Mouse (Mus musculus) midbrain, embryonic 12.5 days (tissue): ENCODE results near the gene Ifitm6. TPM values are rescaled to one million over a fixed set of nuclear protein-coding genes. Genes with fewer than 3 reads are reported as not detected.

Source experiments
- ATAC-seq: fragments of 200-750 bp; cut with Nextera tagmentation; 2 replicates; pipeline ENCODE4 v1.8.0; 2017; ENCODE audit warnings: low read depth, moderate TSS enrichment, moderate library complexity; ENCODE audit not compliant: low FRiP score
- H3K27ac ChIP-seq: fragments of 300-500 bp; sonication (generic); replicated peaks from 2 replicates; pipeline ENCODE4 v1.5.1; 2016; ENCODE audit warnings: mild to moderate bottlenecking
- H3K27me3 ChIP-seq: fragments of 300-500 bp; sonication (generic); 2 replicates; pipeline ENCODE4 v1.6.1; 2016; ENCODE audit warnings: mild to moderate bottlenecking
- H3K36me3 ChIP-seq: fragments of 300-500 bp; sonication (generic); 2 replicates; pipeline ENCODE4 v1.6.1; 2016
- H3K4me1 ChIP-seq: fragments of 300-500 bp; sonication (generic); 2 replicates; pipeline ENCODE4 v1.6.1; 2016
- H3K4me2 ChIP-seq: fragments of 300-500 bp; sonication (generic); replicated peaks from 2 replicates; pipeline ENCODE4 v1.6.1; 2016; ENCODE audit warnings: mild to moderate bottlenecking, moderate library complexity
- H3K4me3 ChIP-seq: fragments of 300-500 bp; sonication (generic); 2 replicates; pipeline ENCODE4 v1.5.1; 2016; ENCODE audit warnings: mild to moderate bottlenecking
- H3K9ac ChIP-seq: fragments of 300-500 bp; sonication (generic); replicated peaks from 2 replicates; pipeline ENCODE4 v1.6.1; 2016; ENCODE audit warnings: mild to moderate bottlenecking, moderate library complexity
- H3K9me3 ChIP-seq: fragments of 300-500 bp; sonication (generic); 2 replicates; pipeline ENCODE4 v1.6.1; 2016; ENCODE audit warnings: mild to moderate bottlenecking
- WGBS: fragments of 180-500 bp; shearing (Covaris S2); methylation state at CpG from one replicate; pipeline ENCODE4 v1.1.7; 2016; 5-methylcytosine and 5-hydroxymethylcytosine counted together
- polyA plus RNA-seq: library from polyadenylated mRNA; unstranded; fragments of >200 nt; fragmentation: Nextera tagmentation; extraction: Ambion mirVana; gene quantifications from 2 replicates; pipeline ENCODE4 v1.2.1, GENCODE M21; 2016

The Ifitm6 gene
- polyA plus RNA-seq, 1 experiment from 2014 or later = 0.29 TPM

DNA sequence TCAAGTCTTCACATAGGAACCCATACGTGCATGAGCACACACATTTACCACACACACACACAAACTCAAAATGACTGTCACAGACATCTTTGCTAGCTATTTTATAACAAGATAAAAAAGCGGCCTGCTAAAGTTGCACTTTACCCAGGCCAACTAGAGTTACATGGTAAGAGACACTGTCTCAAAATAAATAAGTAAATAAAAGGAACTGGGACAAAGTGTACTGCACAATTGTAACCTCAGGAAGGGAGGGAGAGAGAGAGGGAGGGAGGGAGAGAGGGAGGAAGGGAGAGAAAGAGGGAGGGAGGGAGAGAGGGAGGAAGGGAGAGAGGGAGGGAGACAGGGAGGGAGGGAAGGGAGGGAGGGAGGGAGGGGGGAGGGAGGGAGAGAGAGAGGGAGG, 34.7 kb upstream of the Ifitm6 start:
- no peaks in the 10 kb centered on the region; the same call in 1 of the 2 replicates for H3K9me3 ChIP-seq
- ATAC-seq = no peak
- H3K4me1 ChIP-seq = peaks cover 10% of the 10 kb centered on the region
- H3K9ac ChIP-seq = no peak overlapping the region
- peaks cover 3% of the 10 kb centered on the region; the same call in 1 of the 2 replicates for H3K36me3 ChIP-seq
- H3K4me2 ChIP-seq = no peak overlapping the region
- no peak overlapping the region for H3K4me3 ChIP-seq
- 0 out of 2 replicates have a peak, but pooled peaks cover 2% of the 10 kb centered on the region for H3K27me3 ChIP-seq
- no peak overlapping the region for H3K27ac ChIP-seq
- 89% methylated on average over 2 of the region's 2 CpGs for WGBS

DNA sequence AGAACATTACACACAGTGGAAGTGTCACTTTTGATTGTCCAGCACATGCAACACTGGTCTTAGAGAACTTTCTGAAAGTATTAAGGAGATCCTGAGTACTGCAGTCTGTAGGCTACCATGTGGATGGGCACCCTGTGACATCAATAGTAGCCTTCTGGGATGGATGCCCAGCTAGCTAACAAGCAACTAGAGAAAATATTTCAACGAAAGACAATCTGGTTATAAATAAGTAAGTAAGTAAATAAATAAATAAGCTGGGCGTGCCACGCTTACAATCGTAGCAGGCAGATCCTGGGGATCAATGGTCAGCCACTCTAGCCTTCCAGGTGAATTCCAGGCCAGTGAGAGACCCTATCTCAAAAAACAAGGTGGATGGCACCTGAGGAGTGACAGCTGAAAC, 34.3 kb upstream of the Ifitm6 start:
- Histone ChIP-seq H3K36me3 (peaks cover 3% of the 10 kb centered on the region; the same call in 1 of the 2 replicates), H3K27ac (no peak overlapping the region), H3K27me3 (0 out of 2 replicates have a peak, but pooled peaks cover 5% of the 10 kb centered on the region), H3K4me2 (no peak overlapping the region), H3K9me3 (no peaks in the 10 kb centered on the region; the same call in 1 of the 2 replicates), H3K9ac (no peak overlapping the region), H3K4me1 (peaks cover 13% of the 10 kb centered on the region), H3K4me3 (no peak overlapping the region)
- WGBS = 92% methylated on average over 4 of the region's 4 CpGs
- no peak for ATAC-seq

- no peak overlapping the region for H3K4me3 ChIP-seq
- 74% methylated on average over 17 of the region's 17 CpGs for WGBS
- H3K27me3 ChIP-seq = 0 out of 2 replicates have a peak, but pooled peaks cover 5% of the 10 kb centered on the region
- H3K36me3 ChIP-seq = peaks cover 3% of the 10 kb centered on the region; the same call in 1 of the 2 replicates
- peaks cover 13% of the 10 kb centered on the region for H3K4me1 ChIP-seq
- ATAC-seq = no peak
- H3K9me3 ChIP-seq = no peaks in the 10 kb centered on the region; the same call in 1 of the 2 replicates
- no peak overlapping the region for H3K4me2 ChIP-seq
- H3K9ac ChIP-seq = no peak overlapping the region
- no peak overlapping the region for H3K27ac ChIP-seq
Observed at GRCm38 (mm10) chr7:141051060-141051685, 33.4 kb upstream of the Ifitm6 start.

DNA sequence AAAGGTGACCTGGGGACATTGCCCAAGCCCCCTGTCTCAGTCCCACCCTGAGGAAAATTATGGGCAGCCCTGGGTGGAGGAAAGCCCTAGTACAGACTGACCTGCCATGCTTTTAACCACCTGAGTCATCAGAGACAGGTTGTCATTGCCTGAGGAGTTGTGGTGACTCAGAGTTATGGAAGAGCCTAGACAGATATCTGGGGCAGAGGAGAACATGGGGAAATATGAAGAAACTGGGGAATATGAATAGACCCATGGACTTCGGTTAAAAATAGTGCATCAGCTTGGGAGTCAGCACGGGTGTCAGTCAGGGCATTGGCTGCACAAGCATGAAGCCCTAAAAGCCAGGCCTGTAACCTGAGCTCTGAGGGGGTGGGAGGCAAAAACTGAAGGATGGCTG, 31.6 kb upstream of the Ifitm6 start:
- H3K27me3 ChIP-seq = 0 out of 2 replicates have a peak, but pooled peaks cover 5% of the 10 kb centered on the region
- no peak overlapping the region for H3K9ac ChIP-seq
- no peaks in the 10 kb centered on the region for H3K9me3 ChIP-seq
- H3K4me3 ChIP-seq = no peak overlapping the region
- ATAC-seq = no peak
- 91% methylated on average over 2 of the region's 2 CpGs for WGBS
- no peak overlapping the region for H3K27ac ChIP-seq
- H3K4me1 ChIP-seq = peaks cover 13% of the 10 kb centered on the region
- H3K36me3 ChIP-seq = no peaks in the 10 kb centered on the region
- no peak overlapping the region for H3K4me2 ChIP-seq

DNA sequence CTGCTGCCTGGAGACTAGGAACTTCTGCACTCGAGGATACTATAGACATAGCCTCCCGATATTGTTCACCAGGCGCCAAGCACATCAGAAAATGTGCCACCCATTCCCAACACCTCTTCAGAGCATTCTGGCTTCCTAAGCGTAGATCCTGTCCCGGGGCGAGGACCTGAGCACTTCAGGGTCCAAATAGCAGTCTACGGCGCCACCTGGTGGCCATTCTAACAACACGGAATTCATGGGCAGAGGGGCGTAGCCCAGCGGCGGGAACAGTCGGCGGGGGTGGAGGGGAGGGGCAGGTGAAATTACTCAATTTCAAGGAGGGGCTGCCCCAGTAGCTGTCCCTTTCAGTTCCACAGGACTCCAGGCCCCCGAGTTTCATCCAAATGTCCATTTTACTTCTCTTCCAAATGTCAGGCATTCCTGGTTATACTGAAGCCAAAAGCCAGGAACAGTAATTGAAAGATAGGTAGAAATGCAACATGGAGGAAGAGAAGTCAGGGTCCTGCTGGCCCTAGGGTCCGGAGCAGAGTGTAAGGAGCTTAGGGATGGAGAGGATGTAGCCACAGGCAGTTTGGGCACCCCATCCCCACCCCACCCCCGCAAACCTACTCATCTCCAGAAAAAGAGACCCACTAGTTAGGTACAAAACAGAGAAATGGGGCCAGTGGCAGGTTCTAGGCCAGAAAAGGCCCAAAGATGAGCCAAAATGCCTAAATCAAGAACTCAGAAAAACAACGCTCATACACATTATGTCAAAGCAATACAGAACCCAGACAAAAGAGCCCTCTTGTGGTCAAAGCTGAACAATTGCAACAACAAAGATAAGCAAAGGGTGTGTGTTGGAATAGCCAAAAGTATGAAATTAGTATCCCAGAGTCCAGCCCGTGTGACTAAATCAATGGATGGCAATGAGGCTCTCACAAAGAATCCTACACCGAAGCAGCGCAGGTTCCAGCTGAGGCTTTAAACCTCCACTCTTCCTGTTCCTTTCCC, 30.8 kb upstream of the Ifitm6 start:
- Histone ChIP-seq H3K9ac (peak overlapping the region; percentile 43; the same call in 1 of the 2 replicates), H3K4me3 (peak overlapping the region; percentile 36), H3K9me3 (no peaks in the 10 kb centered on the region), H3K4me1 (peaks cover 13% of the 10 kb centered on the region), H3K27ac (no peak overlapping the region), H3K27me3 (0 out of 2 replicates have a peak, but pooled peaks cover 5% of the 10 kb centered on the region), H3K36me3 (no peaks in the 10 kb centered on the region), H3K4me2 (peak overlapping the region; percentile 73)
- ATAC-seq = peak; percentile 88
- WGBS = 12% methylated on average over 21 of the region's 21 CpGs

DNA sequence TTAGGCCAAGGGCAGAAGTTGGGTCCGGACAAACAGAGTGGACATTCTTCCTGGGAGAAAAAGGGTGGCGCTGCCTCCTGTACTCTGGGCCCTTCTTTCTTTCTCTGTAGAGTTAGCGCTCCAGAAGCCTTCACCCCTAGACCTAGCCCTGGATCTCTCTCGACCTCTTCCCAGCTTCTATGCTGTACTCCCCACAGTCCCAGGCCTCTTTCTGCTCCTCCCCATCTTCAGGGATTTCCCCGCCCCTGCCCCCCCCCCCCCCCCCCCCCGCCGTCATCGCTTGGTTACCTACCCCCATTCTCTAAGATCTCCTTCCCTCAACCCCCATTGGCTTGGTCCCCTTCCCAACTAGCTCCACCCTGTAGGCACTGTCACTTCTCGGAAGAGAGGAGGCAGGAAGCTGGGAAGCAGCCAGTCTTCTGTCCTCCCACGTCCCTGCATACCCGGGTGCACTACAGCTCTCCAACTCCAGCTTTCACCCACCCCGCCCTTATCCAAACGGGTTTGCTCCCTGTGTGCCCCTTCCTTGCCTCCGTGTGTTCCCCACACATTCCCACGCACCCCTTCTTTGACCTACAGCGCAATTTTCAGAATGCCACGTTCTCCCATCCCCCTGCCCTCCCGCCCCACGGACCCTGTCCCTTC, 30.0 kb upstream of the Ifitm6 start:
- peak overlapping the region; percentile 73 for H3K4me2 ChIP-seq
- peak overlapping the region; percentile 36 for H3K4me3 ChIP-seq
- H3K9ac ChIP-seq = peak overlapping the region; percentile 43; the same call in 1 of the 2 replicates
- no peak overlapping the region for H3K27ac ChIP-seq
- peak; percentile 78 for ATAC-seq
- no peaks in the 10 kb centered on the region for H3K9me3 ChIP-seq
- peaks cover 13% of the 10 kb centered on the region for H3K4me1 ChIP-seq
- 5% methylated on average over 15 of the region's 19 CpGs for WGBS
- no peaks in the 10 kb centered on the region for H3K36me3 ChIP-seq
- 0 out of 2 replicates have a peak, but pooled peaks cover 5% of the 10 kb centered on the region for H3K27me3 ChIP-seq

GRCm38 (mm10) chr7:141046931-141047580, 29.3 kb upstream of the Ifitm6 start:
- 0 out of 2 replicates have a peak, but pooled peaks cover 5% of the 10 kb centered on the region for H3K27me3 ChIP-seq
- H3K4me1 ChIP-seq = peaks cover 13% of the 10 kb centered on the region
- no peak for ATAC-seq
- no peak overlapping the region for H3K4me3 ChIP-seq
- no peaks in the 10 kb centered on the region for H3K36me3 ChIP-seq
- no peaks in the 10 kb centered on the region for H3K9me3 ChIP-seq
- 72% methylated on average over 6 of the region's 6 CpGs for WGBS
- H3K27ac ChIP-seq = no peak overlapping the region
- no peak overlapping the region for H3K9ac ChIP-seq
- 0 out of 2 replicates have a peak overlapping the region, but pooled peaks have one; percentile 73 for H3K4me2 ChIP-seq

DNA sequence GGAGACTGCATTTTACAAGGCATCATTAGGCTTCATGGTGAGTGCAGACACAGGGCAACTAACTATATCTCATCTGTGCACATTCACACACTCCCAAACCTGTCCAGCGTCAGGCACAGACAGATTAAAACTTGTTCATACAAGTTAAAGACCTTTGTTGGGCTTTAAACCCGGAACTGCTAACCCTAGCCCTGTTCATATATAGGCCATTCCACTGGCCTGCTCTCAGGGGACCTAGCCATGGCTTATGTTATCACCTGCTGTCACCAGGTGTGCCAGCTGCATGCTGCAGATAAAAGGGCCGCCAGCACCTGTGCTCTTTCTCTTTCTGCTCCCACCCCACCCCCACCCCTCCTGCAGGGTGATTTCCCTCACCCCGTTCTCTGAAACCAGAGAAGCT, 24.8 kb upstream of the Ifitm6 start:
- no peak overlapping the region for H3K9ac ChIP-seq
- H3K9me3 ChIP-seq = no peaks in the 10 kb centered on the region
- no peaks in the 10 kb centered on the region for H3K36me3 ChIP-seq
- no peak overlapping the region for H3K4me2 ChIP-seq
- H3K4me3 ChIP-seq = no peak overlapping the region
- ATAC-seq = no peak
- WGBS = 52% methylated on average over 4 of the region's 4 CpGs
- H3K4me1 ChIP-seq = peaks cover 8% of the 10 kb centered on the region
- H3K27me3 ChIP-seq = 0 out of 2 replicates have a peak, but pooled peaks cover 4% of the 10 kb centered on the region
- H3K27ac ChIP-seq = no peak overlapping the region

- H3K9me3 ChIP-seq = no peaks in the 10 kb centered on the region
- 0 out of 2 replicates have a peak, but pooled peaks cover 3% of the 10 kb centered on the region for H3K4me1 ChIP-seq
- no peak overlapping the region for H3K4me2 ChIP-seq
- no peak overlapping the region for H3K4me3 ChIP-seq
- H3K27ac ChIP-seq = 0 out of 2 replicates have a peak overlapping the region, but pooled peaks have one; percentile 39
- H3K36me3 ChIP-seq = no peaks in the 10 kb centered on the region
- ATAC-seq = peak; percentile 65; the same call in 1 of the 2 replicates
- H3K9ac ChIP-seq = no peak overlapping the region
- WGBS = 37% methylated on average over 5 of the region's 5 CpGs
- H3K27me3 ChIP-seq = no peaks in the 10 kb centered on the region
Observed at GRCm38 (mm10) chr7:141041661-141042060, 23.9 kb upstream of the Ifitm6 start.

DNA sequence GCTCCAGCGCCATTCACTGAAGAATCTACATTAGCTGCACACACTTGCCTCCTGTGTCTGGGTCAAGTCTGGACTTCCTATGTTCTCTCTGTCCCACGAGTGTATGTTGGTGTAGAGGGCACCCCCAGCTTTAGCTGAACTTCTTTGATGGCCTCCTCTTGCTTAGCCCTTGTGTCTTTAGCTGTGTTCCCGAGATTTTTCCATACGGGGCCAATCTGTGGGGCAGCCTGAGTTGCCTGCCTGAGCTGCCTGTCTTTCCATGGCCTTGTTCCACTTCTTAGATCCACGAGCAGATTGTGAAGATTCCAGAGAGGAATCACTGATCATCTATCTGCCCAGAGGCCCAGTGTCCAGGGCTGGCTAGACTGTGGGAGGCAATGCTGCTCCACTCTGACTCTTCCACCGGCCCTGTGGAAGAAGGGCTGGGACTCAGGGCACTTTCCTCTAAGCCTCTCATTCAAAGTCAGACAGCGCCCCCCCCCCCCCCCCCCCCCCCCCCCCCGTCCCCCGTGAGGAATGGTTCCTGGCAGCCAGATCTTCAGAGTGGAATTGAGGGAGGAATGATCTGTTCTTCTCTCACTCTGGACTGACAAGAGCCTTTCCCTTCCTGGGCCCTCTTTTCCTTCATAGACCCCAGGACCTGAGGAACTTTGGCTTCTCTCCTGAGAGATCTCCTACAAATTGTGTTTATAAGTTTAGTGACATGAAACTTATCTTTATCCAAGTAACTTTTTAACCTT, 23.3 kb upstream of the Ifitm6 start:
- no peaks in the 10 kb centered on the region for H3K27me3 ChIP-seq
- 0 out of 2 replicates have a peak, but pooled peaks cover 3% of the 10 kb centered on the region for H3K4me1 ChIP-seq
- 50% methylated on average over 6 of the region's 9 CpGs for WGBS
- ATAC-seq = no peak
- H3K4me2 ChIP-seq = peak overlapping the region; percentile 25; the same call in 1 of the 2 replicates
- peak overlapping the region; percentile 42; the same call in 1 of the 2 replicates for H3K27ac ChIP-seq
- no peaks in the 10 kb centered on the region for H3K9me3 ChIP-seq
- H3K9ac ChIP-seq = no peak overlapping the region
- no peaks in the 10 kb centered on the region for H3K36me3 ChIP-seq
- no peak overlapping the region for H3K4me3 ChIP-seq
